Mouse (Mus musculus): Measurements from ENCODE around the gene Nfia. TPM values are rescaled to one million over a fixed set of nuclear protein-coding genes. Genes with fewer than 3 reads are reported as not detected.

Gene Nfia
- total RNA-seq, 2 experiments from 2014 or later = 57.0 to 57.8 TPM

DNA sequence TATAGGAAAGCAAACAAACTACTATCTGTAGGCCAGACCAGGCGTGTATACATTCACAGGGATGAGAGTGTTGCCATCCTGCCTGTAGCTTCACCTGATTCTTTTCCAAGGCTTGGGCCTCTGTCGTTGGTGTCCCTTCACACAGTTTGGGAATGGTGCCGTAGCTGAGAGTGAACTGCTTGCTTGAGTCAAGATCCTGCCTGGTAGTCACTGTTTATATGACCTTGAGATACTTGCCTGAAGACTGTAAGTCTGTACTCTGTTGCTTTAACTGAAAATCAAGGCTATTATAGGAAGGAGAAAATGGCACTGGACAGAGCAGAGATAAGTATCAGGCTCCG, 214.2 kb downstream of the Nfia start:
- intact Hi-C loops (cut with DNase I) = no loop called here
- no peak for DNase-seq
- no peak for TF ChIP-seq CTCF (IDR thresholded peaks at IDR 0.05)
- Histone ChIP-seq H3K4me3 (no peak overlapping the region), H3K27ac (no peak overlapping the region)

DNA sequence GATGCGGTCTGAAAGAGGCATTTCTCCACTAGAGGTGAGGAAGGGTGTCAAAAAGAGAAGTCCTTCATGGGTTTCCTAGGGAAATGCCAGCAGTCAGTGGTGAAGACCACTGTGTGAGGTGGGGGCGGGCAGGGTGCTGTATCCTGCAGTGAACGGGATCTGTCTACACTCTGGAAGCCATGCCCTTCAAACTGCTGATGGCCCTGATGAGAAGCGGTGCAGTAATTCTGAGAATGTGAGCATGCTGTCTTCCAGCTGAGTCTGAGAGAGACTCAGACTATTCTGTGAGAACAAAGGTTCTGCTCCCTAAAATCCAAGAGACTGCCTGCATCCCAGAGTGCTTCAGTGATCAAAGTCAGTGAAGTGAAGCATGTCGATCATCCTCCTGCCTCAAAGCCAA, 216.2 kb downstream of the Nfia start:
- peak overlapping the region; percentile 66 for H3K27ac ChIP-seq
- H3K4me3 ChIP-seq = no peak overlapping the region

DNA sequence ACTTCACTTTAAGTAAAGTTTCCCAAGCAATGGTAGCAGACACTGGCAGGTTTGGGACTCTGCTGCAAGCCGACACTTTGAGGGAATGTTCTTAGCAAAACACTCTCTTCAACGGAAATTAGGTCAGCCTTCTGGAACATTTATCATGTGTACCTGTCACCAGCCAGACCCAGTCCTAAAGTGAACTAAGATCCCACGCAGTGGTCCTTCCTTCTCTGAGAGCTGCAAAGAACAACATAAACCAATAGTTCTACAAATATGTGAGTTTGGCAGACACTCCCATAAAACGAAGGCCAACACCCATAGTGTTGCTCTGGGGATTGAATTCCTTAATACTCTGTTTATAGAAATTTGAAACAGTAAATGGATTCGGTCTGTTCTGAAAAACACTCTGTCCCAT, 217.9 kb downstream of the Nfia start:
- DNase-seq = peak; percentile 43
- intact Hi-C loops (cut with DNase I) = no loop called here
- TF ChIP-seq CTCF (IDR thresholded peaks at IDR 0.05) = no peak
- Histone ChIP-seq H3K27ac (peak overlapping the region; percentile 66), H3K4me3 (peak overlapping the region; percentile 45)

More for the DNA sequence above, 216.2 kb downstream of the Nfia start:
- DNase-seq = no peak
- intact Hi-C loops (cut with DNase I) = no loop called here
- TF ChIP-seq CTCF (IDR thresholded peaks at IDR 0.05) = no peak

DNA sequence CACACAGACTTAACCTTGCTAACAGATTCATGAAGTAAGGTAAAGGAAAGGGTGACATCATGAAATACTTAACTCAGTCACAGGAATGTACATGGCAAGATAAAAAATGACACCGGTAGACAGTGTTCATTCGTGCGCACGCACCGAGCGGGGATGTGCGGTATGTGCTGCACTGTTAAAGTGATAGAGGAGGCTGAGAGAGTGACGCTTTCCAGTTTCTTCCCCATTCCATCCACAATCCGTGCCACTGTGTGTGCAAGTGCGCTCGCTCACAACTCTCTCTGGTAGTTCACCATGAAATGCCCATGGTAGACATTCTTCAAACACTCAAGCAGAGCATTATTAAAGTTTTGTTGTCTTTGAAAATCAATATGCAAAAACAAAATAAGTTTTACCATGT, 218.9 kb downstream of the Nfia start:
- Histone ChIP-seq H3K27ac (peak overlapping the region; percentile 66), H3K4me3 (no peak overlapping the region)
- intact Hi-C loops (cut with DNase I) = no loop called here
- no peak for TF ChIP-seq CTCF (IDR thresholded peaks at IDR 0.05)
- no peak for DNase-seq

DNA sequence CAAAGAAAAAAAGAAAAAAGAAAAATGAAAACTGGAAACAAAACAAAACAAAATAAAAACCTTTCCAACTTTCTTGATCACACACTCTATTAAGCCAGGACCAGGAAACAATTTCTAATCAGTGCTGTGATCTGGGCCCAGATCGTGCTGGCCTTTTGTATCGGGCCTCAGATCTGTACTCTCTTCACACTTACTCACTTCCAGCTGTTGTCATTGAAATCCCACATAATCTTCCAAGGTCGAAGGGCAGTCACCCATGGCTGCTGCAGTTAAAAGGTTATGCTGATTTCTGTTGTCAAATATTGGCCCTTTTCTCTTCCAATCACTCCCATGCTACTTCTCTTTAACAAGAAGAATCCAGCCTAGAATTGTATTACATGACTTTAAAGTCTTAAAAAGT, 219.3 kb downstream of the Nfia start:
- Histone ChIP-seq H3K27ac (peak overlapping the region; percentile 24), H3K4me3 (no peak overlapping the region)
- DNase-seq = no peak
- no peak for TF ChIP-seq CTCF (IDR thresholded peaks at IDR 0.05)
- intact Hi-C loops (cut with DNase I) = no loop called here

DNA sequence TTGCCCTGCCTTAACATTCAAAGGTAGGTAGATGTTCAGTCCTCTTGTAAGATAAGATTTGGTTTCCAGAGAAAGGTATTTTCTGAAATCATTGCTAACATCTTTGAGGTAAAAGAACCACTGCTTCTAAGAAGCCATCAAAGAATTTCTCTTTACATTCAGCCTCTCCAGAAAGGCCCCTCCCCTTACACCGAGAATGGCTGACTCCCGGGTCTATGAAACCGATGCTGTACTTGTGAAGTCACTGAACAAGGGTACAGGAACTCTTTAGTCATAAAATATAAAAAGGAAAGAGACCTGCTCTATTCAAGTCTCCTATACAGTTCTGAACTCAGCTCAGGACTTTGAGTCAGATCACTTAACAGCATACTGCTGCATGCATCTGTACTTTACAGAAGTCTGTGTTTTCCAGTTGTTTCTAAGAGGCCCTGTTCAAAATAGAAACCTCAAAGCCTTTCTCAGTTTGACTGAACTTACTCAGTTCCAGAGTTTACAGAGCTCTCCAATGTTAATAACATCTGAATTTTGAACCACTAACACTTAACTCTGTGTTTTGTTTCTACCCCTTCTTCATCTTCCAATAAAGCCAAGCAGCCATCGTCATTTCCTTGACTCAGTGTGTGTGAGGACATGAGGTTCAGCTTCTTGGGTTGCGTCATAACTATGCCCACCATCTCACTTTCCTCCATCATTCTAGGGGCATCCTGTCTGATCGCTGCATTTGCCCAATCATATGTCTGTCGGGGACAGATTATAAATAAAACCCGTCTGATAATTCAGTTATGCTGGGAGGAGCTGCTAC, 223.6 kb downstream of the Nfia start:
- Histone ChIP-seq H3K27ac (peak overlapping the region; percentile 61), H3K4me3 (no peak overlapping the region)
- intact Hi-C loops (cut with DNase I) = no loop called here
- DNase-seq = no peak
- no peak for TF ChIP-seq CTCF (IDR thresholded peaks at IDR 0.05)

DNA sequence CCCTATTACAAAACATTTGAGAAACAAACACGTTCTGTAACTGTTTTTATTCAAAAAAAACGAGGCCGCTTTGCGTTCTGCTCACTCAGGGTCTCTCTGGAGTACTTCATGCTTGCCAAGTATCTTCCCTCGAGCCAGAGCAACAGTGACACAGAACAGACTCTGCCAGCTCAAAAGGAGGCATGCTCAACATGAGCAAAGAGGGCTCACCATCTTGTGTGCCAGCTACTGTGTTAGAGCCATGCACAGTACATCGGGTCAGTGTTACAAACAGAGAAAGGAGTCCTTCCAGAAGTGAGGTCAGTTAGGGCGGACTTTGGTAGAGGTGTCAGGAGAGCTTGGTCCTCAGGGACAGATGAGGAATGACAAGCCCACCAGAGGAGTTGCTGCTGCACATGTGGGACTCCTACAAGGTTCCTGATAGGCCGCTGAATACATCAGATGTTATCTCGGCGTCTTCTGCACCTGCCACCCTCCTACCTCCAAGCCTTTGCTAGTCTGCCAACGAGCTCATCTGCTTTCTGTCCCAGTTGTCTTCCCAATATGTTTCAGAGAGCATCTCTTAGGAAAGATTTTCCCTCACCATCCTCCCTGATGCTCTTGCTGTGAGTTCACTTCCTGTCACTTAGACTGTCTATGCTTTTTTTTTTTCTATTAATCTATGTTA, 224.8 kb downstream of the Nfia start:
- H3K27ac ChIP-seq = peak overlapping the region; percentile 61
- H3K4me3 ChIP-seq = no peak overlapping the region
- intact Hi-C loops (cut with DNase I) = no loop called here
- TF ChIP-seq CTCF (IDR thresholded peaks at IDR 0.05) = no peak
- no peak for DNase-seq

DNA sequence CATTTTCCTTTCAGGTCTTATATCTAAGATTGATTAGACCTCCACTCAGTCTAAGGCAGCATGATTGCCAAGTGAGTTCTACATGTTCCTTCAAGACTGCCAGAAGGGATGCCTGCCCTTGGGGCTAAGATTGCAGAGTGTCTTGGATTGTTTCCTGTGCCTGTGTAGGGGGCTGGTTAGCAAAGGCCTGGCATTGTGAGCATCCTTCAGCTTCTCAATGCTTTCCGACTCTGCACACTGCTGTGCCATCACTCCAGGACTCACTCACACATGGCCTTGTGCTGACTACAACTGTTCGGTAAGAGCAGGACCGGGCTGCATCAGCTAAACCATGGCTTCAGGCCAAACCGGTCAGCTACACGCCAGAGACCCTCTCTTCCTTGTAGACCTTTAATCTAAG, 229.7 kb downstream of the Nfia start:
- Histone ChIP-seq H3K4me3 (no peak overlapping the region), H3K27ac (no peak overlapping the region)
- intact Hi-C loops (cut with DNase I) = loop anchor here (5.0 to 10.0 kb wide), 3 partner anchors 130 to 323 kb away; partner anchors contain the start of gene E130114P18Rik
- DNase-seq = no peak
- TF ChIP-seq CTCF (IDR thresholded peaks at IDR 0.05) = no peak

DNA sequence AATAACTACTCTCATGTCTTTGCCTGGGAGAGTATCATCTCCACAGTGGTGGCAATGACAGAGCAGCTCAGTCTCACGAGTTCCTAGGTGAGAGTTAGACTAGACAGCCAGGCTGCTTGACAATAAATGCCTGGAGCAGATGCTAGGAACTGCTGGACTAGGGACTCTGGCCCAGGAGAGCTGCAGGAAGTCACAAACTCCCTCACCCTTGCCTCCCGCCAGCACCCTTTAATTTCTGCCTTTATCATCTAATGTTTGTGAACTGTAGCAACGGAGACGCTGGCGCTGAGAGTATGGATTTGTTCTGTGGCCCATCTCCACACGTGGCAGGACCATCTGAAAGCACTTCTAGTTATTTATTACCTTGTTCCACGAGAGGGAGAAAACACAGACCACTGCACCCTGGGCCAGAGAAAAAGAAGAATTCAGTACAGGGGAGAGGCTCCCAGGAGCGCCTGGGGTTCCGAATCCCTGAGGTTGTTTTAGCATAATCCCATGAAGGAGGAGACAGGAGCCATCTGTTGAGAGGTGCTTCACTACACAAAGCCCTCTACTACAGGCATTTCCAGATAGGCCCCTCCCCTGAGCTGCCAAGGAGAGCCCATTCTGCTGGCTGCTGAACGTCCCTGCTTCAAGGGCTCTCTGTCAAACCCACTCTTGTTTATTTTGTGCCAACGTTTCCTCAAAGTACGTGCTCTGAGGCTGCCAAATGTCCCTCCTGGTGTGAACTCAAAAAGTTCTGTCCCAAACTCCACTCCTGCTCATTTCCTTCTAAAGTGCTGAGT, 231.0 kb downstream of the Nfia start:
- H3K4me3 ChIP-seq = peak overlapping the region; percentile 48
- no peak; the same call in 1 of the 2 replicates for TF ChIP-seq CTCF (IDR thresholded peaks at IDR 0.05)
- DNase-seq = peak; percentile 37
- H3K27ac ChIP-seq = peak overlapping the region; percentile 87
- intact Hi-C loops (cut with DNase I) = loop anchor here (1.0 to 10.0 kb wide), 5 partner anchors 105 to 321 kb away; partner anchors contain the start of gene E130114P18Rik

DNA sequence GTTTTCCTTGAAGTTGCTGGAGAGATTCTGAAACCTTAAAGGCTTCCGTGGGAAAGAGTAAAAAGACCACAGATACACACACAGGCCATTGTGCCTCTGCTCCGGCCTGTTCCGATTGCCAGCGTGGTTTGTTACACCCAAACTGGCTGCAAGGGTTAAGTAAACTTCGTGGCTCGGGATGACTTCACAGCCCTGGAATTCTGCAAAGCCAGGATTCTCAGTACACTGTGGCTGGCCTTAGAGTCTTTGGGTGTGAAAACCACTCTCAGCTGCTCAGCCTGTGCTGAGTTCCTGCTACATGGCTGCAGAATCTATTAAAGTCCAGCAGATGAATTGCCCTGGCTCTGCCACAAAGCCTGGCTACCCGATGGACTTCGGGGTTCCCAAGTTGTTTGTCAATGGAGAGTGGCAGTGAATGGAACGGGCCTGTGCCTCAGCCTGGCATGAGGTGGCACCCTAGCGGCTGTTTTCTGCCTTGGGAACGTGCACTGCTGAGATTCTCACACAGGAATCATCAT, 231.6 kb downstream of the Nfia start:
- H3K27ac ChIP-seq = peak overlapping the region; percentile 87
- intact Hi-C loops (cut with DNase I) = loop anchor here (1.0 to 10.0 kb wide), 5 partner anchors 105 to 321 kb away; partner anchors contain the start of gene E130114P18Rik
- DNase-seq = peak; percentile 83
- peak overlapping the region; percentile 48 for H3K4me3 ChIP-seq
- TF ChIP-seq CTCF (IDR thresholded peaks at IDR 0.05) = peak; percentile 73

DNA sequence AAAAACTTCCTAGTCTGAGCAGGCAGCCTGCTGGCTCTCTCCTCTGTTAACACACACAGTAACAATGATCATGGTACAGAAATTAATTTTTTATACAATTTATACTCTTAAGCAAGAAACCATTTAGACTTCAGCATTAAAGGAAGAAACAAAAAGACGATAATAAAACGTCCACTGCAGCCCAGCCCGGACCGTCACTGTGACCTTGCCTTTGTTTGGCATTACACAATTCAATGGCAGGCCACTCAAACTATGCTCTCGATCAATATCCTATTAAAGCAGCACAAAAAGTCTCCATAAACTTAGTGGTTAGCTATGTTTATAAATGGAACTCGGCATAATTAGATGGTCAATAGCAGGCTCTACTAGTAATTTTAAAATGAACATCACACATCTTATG, 232.5 kb downstream of the Nfia start:
- peak overlapping the region; percentile 87 for H3K27ac ChIP-seq
- DNase-seq = no peak
- H3K4me3 ChIP-seq = no peak overlapping the region
- intact Hi-C loops (cut with DNase I) = loop anchor here (1.0 to 10.0 kb wide), 5 partner anchors 104 to 320 kb away; partner anchors contain the start of gene E130114P18Rik
- TF ChIP-seq CTCF (IDR thresholded peaks at IDR 0.05) = no peak

DNA sequence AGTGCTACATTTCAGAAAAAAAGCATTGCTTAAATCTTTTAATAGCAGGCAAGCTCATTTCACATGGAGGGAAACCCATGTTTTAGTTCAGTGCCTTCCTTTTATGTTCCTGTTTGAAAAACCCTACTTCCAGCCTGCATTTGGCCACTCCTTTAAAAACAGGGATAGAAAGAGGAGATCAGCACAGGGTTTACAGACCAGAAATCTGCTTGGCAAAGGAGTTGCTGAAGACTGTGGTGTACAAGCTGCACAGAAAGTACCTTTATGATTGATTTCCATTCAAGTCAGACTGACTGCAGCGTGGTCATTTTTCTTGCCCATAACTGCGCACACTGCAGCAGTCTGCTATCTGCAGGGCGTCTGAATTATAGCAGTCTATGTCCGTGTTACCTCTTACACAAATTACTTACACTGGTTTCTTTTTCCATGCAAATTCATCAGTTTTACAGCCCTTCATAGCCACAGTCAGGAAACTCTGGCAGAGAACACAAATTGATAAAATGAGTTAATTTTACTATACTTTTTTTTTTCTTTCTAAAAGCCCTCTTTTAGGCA, 236.4 kb downstream of the Nfia start:
- 0 out of 2 replicates have a peak, but pooled peaks have one; percentile 1 for TF ChIP-seq CTCF (IDR thresholded peaks at IDR 0.05)
- Histone ChIP-seq H3K4me3 (no peak overlapping the region), H3K27ac (peak overlapping the region; percentile 39)
- DNase-seq = no peak
- intact Hi-C loops (cut with DNase I) = loop anchor here (10.0 kb wide), 1 partner anchor 316 kb away; no protein-coding TSS in a partner anchor
